Mouse (Mus musculus): ENCODE measurements around the gene B4galt2.

DNA sequence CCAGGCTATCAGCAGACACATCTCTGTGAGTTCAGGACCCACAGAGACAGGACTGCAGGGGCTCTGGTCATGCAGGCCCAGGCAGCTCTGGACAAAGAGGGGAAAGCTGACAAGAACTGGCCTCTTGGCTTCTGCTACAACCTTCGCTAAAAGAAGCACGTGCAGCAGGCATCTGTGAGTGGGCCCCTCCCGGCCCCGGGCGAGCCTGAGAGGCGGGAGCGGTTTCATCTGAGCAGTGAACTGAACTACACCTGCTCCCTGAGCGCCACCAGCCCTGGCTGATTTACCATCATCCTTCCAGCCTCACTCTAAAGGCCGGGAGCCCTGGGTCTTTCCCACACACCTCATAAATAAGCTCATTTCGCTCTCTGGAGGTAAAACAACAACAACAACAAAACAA is 5.0 kb downstream of the B4galt2 start:
- TF ChIP-seq EP300 (optimal IDR thresholded peaks at IDR 0.05) (no peak), CTCF (IDR thresholded peaks at IDR 0.05; ENCODE audit: low read depth) (no peak)
